Mouse (Mus musculus) heart, embryonic 10.5 days (tissue): ENCODE data around the gene Utrn. TPM values are rescaled to one million over a fixed set of nuclear protein-coding genes. Genes with fewer than 3 reads are reported as not detected.

Experiments used
- DNase-seq: peaks from one replicate; pipeline ENCODE4 v3.0.0-alpha.2; 2017; ENCODE audit warnings: low spot score
- H3K27ac ChIP-seq: fragments of 300-500 bp; sonication (generic); 2 replicates; pipeline ENCODE4 v1.5.1; 2016; ENCODE audit warnings: mild to moderate bottlenecking
- H3K27me3 ChIP-seq: fragments of 300-500 bp; sonication (generic); 2 replicates; pipeline ENCODE4 v1.6.1; 2016; ENCODE audit warnings: mild to moderate bottlenecking; ENCODE audit not compliant: poor library complexity, insufficient read depth, severe bottlenecking
- H3K36me3 ChIP-seq: fragments of 300-500 bp; sonication (generic); 2 replicates; pipeline ENCODE4 v1.6.1; 2016; ENCODE audit warnings: mild to moderate bottlenecking, moderate library complexity
- H3K4me1 ChIP-seq: fragments of 300-500 bp; sonication (generic); 2 replicates; pipeline ENCODE4 v1.6.1; 2016; ENCODE audit warnings: mild to moderate bottlenecking
- H3K4me3 ChIP-seq: fragments of 300-500 bp; sonication (generic); 2 replicates; pipeline ENCODE4 v1.5.1; 2016; ENCODE audit warnings: mild to moderate bottlenecking, moderate library complexity
- H3K9me3 ChIP-seq: fragments of 300-500 bp; sonication (generic); 2 replicates; pipeline ENCODE4 v1.6.1; 2016; ENCODE audit warnings: mild to moderate bottlenecking, moderate library complexity
- WGBS: fragments of 180-500 bp; shearing (Covaris S2); methylation state at CpG from one replicate; pipeline ENCODE4 v1.1.7; 2016; 5-methylcytosine and 5-hydroxymethylcytosine counted together
- polyA plus RNA-seq: library from polyadenylated mRNA; unstranded; fragments of >200 nt; fragmentation: Nextera tagmentation; extraction: Ambion mirVana; gene quantifications from 2 replicates; pipeline ENCODE4 v1.2.1, GENCODE M21; 2016

Gene Utrn
- polyA plus RNA-seq, 1 experiment from 2014 or later: 65.2 TPM

GRCm38 (mm10) chr10:12574760-12575159 lies 294.4 kb downstream of the Utrn start:
- Histone ChIP-seq H3K36me3 (no peaks in the 10 kb centered on the region), H3K27ac (0 out of 2 replicates have a peak overlapping the region, but pooled peaks have one; percentile 44), H3K27me3 (no peaks in the 10 kb centered on the region), H3K4me1 (peaks cover 36% of the 10 kb centered on the region), H3K4me3 (no peak overlapping the region), H3K9me3 (no peaks in the 10 kb centered on the region)
- no peak for DNase-seq
- WGBS: 57% methylated on average over 10 of the region's 10 CpGs

GRCm38 (mm10) chr10:12573601-12574000 lies 295.6 kb downstream of the Utrn start:
- peak; percentile 80 for DNase-seq
- WGBS: 7% methylated on average over 6 of the region's 6 CpGs
- H3K9me3 ChIP-seq: no peaks in the 10 kb centered on the region
- peak overlapping the region; percentile 64 for H3K27ac ChIP-seq
- H3K4me3 ChIP-seq: no peak overlapping the region
- no peaks in the 10 kb centered on the region for H3K36me3 ChIP-seq
- H3K4me1 ChIP-seq: peaks cover 36% of the 10 kb centered on the region
- no peaks in the 10 kb centered on the region for H3K27me3 ChIP-seq

GRCm38 (mm10) chr10:12572759-12573158 lies 296.4 kb downstream of the Utrn start:
- H3K27ac ChIP-seq: 0 out of 2 replicates have a peak overlapping the region, but pooled peaks have one; percentile 64
- H3K27me3 ChIP-seq: no peaks in the 10 kb centered on the region
- H3K9me3 ChIP-seq: no peaks in the 10 kb centered on the region
- H3K4me1 ChIP-seq: peaks cover 36% of the 10 kb centered on the region
- DNase-seq: no peak
- no peak overlapping the region for H3K4me3 ChIP-seq
- WGBS: 23% methylated on average over 4 of the region's 4 CpGs
- no peaks in the 10 kb centered on the region for H3K36me3 ChIP-seq

- Histone ChIP-seq H3K9me3 (no peaks in the 10 kb centered on the region), H3K27ac (no peak overlapping the region), H3K4me1 (no peaks in the 10 kb centered on the region), H3K4me3 (no peak overlapping the region), H3K36me3 (no peaks in the 10 kb centered on the region), H3K27me3 (no peaks in the 10 kb centered on the region)
- DNase-seq: no peak
- 68% methylated on average over 4 of the region's 4 CpGs for WGBS
Observed at GRCm38 (mm10) chr10:12564425-12564824, 304.7 kb downstream of the Utrn start.

GRCm38 (mm10) chr10:12558810-12559209 lies 310.4 kb downstream of the Utrn start:
- WGBS: 79% methylated on average over 5 of the region's 5 CpGs
- no peaks in the 10 kb centered on the region for H3K4me1 ChIP-seq
- H3K36me3 ChIP-seq: no peaks in the 10 kb centered on the region
- H3K4me3 ChIP-seq: no peak overlapping the region
- DNase-seq: no peak
- no peaks in the 10 kb centered on the region for H3K9me3 ChIP-seq
- H3K27ac ChIP-seq: no peak overlapping the region
- H3K27me3 ChIP-seq: no peaks in the 10 kb centered on the region

GRCm38 (mm10) chr10:12554090-12554718 lies 315.0 kb downstream of the Utrn start:
- no peak overlapping the region for H3K4me3 ChIP-seq
- no peak overlapping the region for H3K27ac ChIP-seq
- no peaks in the 10 kb centered on the region for H3K36me3 ChIP-seq
- H3K9me3 ChIP-seq: no peaks in the 10 kb centered on the region
- H3K27me3 ChIP-seq: no peaks in the 10 kb centered on the region
- no peak for DNase-seq
- peaks cover 16% of the 10 kb centered on the region; the same call in 1 of the 2 replicates for H3K4me1 ChIP-seq
- 81% methylated on average over 2 of the region's 2 CpGs for WGBS

GRCm38 (mm10) chr10:12552890-12553278 lies 316.3 kb downstream of the Utrn start:
- 76% methylated on average over 5 of the region's 5 CpGs for WGBS
- Histone ChIP-seq H3K9me3 (no peaks in the 10 kb centered on the region), H3K27me3 (no peaks in the 10 kb centered on the region), H3K36me3 (no peaks in the 10 kb centered on the region), H3K4me3 (no peak overlapping the region), H3K27ac (no peak overlapping the region), H3K4me1 (peaks cover 27% of the 10 kb centered on the region; the same call in 1 of the 2 replicates)
- no peak for DNase-seq

DNA sequence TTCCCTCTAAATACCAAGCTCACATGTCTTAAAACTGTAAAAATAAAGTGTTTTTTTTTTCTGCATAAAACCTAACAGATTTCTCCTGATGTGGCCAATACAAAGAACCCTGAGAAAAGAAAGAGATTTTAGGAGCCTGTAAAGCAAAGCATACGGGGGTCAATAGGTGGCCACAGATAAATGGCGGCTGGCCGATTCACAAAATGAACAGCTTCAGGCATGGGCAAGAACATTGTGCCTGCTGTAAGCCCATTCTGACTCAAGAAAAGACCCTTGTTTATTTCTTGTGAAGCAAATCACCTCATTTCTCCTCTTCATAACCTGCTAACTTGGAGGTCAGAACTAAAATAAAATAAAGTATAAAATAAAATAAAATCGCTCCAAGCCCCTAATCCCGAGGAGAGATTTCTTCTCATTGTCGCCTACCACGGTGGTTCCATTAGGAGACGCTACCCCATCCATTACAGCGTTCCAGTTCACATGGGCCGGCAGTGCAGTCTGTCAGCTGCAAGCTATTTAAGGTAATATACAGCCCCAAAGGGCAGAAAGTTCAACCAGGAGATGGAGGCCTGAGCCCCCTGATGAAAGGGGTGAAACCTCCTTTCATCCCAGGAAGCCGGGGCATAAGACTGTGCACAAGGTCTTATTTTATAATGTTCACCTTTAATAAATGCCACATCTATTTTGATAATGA lies 316.8 kb downstream of the Utrn start:
- Histone ChIP-seq H3K4me3 (no peak overlapping the region), H3K27me3 (no peaks in the 10 kb centered on the region), H3K36me3 (no peaks in the 10 kb centered on the region), H3K4me1 (peaks cover 28% of the 10 kb centered on the region; the same call in 1 of the 2 replicates), H3K27ac (no peak overlapping the region), H3K9me3 (no peaks in the 10 kb centered on the region)
- no peak for DNase-seq
- 68% methylated on average over 11 of the region's 11 CpGs for WGBS

DNA sequence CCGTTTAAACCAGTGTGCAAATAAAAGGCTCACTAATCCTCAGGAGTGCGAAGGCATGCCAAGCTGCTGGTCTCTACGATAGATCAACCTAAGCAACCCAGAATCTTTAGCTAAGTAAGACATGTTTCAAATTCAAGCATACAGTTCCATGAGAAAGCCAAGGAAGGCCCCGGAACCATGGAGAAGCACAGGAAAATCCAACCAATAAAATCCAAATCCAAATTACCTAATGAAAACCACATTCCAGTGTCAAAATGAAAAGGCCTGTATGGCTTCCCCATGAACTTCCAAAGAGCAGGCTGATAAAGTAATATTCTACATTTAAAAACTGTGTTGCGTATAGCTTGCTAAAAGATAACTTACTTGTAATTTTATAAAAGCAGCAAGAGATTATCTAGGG lies 317.4 kb downstream of the Utrn start:
- Histone ChIP-seq H3K4me1 (peaks cover 28% of the 10 kb centered on the region; the same call in 1 of the 2 replicates), H3K4me3 (no peak overlapping the region), H3K9me3 (no peaks in the 10 kb centered on the region), H3K27me3 (no peaks in the 10 kb centered on the region), H3K36me3 (no peaks in the 10 kb centered on the region), H3K27ac (no peak overlapping the region)
- WGBS: 81% methylated on average over 5 of the region's 5 CpGs
- no peak for DNase-seq

DNA sequence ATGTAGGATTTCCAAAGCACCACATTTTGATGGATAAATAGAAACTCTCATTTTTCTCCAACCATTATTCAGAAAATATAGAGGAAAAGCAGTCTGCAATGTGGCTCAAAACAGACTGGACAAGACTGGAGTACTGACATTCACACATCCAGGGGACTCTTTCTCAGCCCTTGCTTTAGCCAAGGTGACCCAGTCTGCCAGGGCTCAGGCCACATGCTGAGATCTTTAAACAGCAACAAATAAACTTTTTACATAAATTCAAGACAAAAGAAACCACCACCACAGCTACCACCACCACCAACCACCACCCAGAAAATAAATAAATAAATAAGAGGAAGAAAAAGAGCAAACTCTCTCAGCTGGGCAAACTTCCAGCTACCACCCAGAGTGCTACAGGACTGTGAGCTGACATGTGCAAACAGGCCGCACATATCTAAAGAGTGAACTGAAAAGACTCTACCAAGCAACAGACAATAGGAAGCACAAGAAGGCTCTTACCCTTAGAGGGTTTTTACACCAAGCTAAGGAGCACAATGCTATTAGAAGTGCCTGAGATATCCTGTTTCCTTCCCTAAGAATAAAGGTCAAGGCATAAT lies 319.1 kb downstream of the Utrn start:
- H3K27ac ChIP-seq: no peak overlapping the region
- no peaks in the 10 kb centered on the region for H3K9me3 ChIP-seq
- H3K36me3 ChIP-seq: no peaks in the 10 kb centered on the region
- no peak for DNase-seq
- no peaks in the 10 kb centered on the region for H3K27me3 ChIP-seq
- peaks cover 28% of the 10 kb centered on the region; the same call in 1 of the 2 replicates for H3K4me1 ChIP-seq
- WGBS: 46% methylated on average over 1 of the region's 1 CpGs
- no peak overlapping the region for H3K4me3 ChIP-seq

GRCm38 (mm10) chr10:12549261-12549660 lies 319.9 kb downstream of the Utrn start:
- Histone ChIP-seq H3K27ac (no peak overlapping the region), H3K36me3 (no peaks in the 10 kb centered on the region), H3K27me3 (no peaks in the 10 kb centered on the region), H3K9me3 (no peaks in the 10 kb centered on the region), H3K4me3 (no peak overlapping the region), H3K4me1 (peaks cover 28% of the 10 kb centered on the region; the same call in 1 of the 2 replicates)
- DNase-seq: no peak
- 28% methylated on average over 5 of the region's 5 CpGs for WGBS

GRCm38 (mm10) chr10:12548616-12549084 lies 320.5 kb downstream of the Utrn start:
- WGBS: under 1% methylated on average over 13 of the region's 13 CpGs
- H3K9me3 ChIP-seq: no peaks in the 10 kb centered on the region
- H3K27ac ChIP-seq: peak overlapping the region; percentile 49; the same call in 1 of the 2 replicates
- peak; percentile 76 for DNase-seq
- no peaks in the 10 kb centered on the region for H3K36me3 ChIP-seq
- H3K27me3 ChIP-seq: no peaks in the 10 kb centered on the region
- H3K4me3 ChIP-seq: peak overlapping the region; percentile 55
- H3K4me1 ChIP-seq: peaks cover 28% of the 10 kb centered on the region; the same call in 1 of the 2 replicates
